ENCODE assay signal across 20 mouse cellular contexts in genomic region chr2:127787226-127787625, GRCm38 (mm10). TPM values are rescaled to one million over a fixed set of nuclear protein-coding genes. Genes with fewer than 3 reads are reported as not detected.
"Had no signal": no experiment of that assay in that cellular context is flagged by ENCODE, and none has a peak within 500 bp of the region (broad histone marks: within the 10 kb centered on the region; RNA-seq: fewer than 3 reads in every experiment).

No protein-coding gene starts in this region.

- H3K27ac ChIP-seq: midbrain, embryonic 12.5 days; neural tube, embryonic 13.5 days; neural tube, embryonic 15.5 days had no signal

- H3K27me3 ChIP-seq: midbrain, embryonic 12.5 days; neural tube, embryonic 13.5 days; neural tube, embryonic 15.5 days had no signal

- H3K4me3 ChIP-seq: midbrain, embryonic 12.5 days; neural tube, embryonic 13.5 days; neural tube, embryonic 15.5 days had no signal

- DNase-seq: lung, adult 18-20 months; lung, embryonic 14.5 days; lung, postnatal 10 days; lung, postnatal 4 days; midbrain, embryonic 14.5 days; retina, postnatal 1 day; right cerebral cortex, adult 18-20 months; right cerebral cortex, postnatal 25 days; right cerebral cortex, postnatal 4 days; spleen, adult 18-20 months; thymus, adult 18-20 months; thymus, postnatal 14 days; thymus, postnatal 36 days had no signal

- H3K36me3 ChIP-seq: midbrain, embryonic 12.5 days; neural tube, embryonic 13.5 days; neural tube, embryonic 15.5 days had no signal

RNA-seq across cellular contexts. Expression of gene Acoxl, which starts 51.5 kb away (rescaled TPM):
- polyA plus RNA-seq: midbrain, embryonic 12.5 days; midbrain, embryonic 16.5 days had no signal

RNA-seq across cellular contexts. Expression of gene Mall, which starts 57.5 kb away (rescaled TPM):
- total RNA-seq: megakaryocyte, adult 5-6 weeks; megakaryocyte-erythroid progenitor cell, adult 5-6 weeks had no signal
- polyA plus RNA-seq: myocyte had no signal
